Mouse (Mus musculus) heart, embryonic 14.5 days (tissue): ENCODE results near the gene Stard7. TPM values are rescaled to one million over a fixed set of nuclear protein-coding genes. Genes with fewer than 3 reads are reported as not detected.

Experiments
- ATAC-seq: fragments of 200-750 bp; cut with Nextera tagmentation; 2 replicates; pipeline ENCODE4 v1.8.0; 2017; ENCODE audit warnings: low read depth, moderate TSS enrichment; ENCODE audit not compliant: insufficient number of reproducible peaks, insufficient read depth, low FRiP score
- H3K27ac ChIP-seq, 2 experiments: fragments of 200-500 bp in 1 of 2; fragments of 300-500 bp in 1 of 2; sonication (generic) in 1 of 2; replicated peaks in 1 of 2; 2 replicates each; pipeline ENCODE4 v1.5.1; 2012 to 2014; ENCODE audit warnings: low read depth in 2 of 2, low read length in 2 of 2, control low read depth in 1 of 2, mild to moderate bottlenecking in 1 of 2, mixed read lengths in 1 of 2; ENCODE audit not compliant: control insufficient read depth in 1 of 2, insufficient read depth in 1 of 2
- H3K27me3 ChIP-seq: fragments of 300-500 bp; sonication (generic); 2 replicates; pipeline ENCODE4 v1.6.1; 2014; ENCODE audit warnings: mild to moderate bottlenecking, low read length, control low read depth; ENCODE audit not compliant: control insufficient read depth, insufficient read depth
- H3K36me3 ChIP-seq: fragments of 300-500 bp; sonication (generic); 2 replicates; pipeline ENCODE4 v1.6.1; 2014; ENCODE audit warnings: mild to moderate bottlenecking, control low read depth, low read length, mixed read lengths; ENCODE audit not compliant: control insufficient read depth, insufficient read depth
- H3K4me1 ChIP-seq, 2 experiments: fragments of 200-500 bp in 1 of 2; fragments of 300-500 bp in 1 of 2; sonication (generic) in 1 of 2; 2 replicates each; pipeline ENCODE4 v1.6.1; 2012 to 2014; ENCODE audit warnings: low read length in 2 of 2, control low read depth in 1 of 2, mixed read lengths in 1 of 2; ENCODE audit not compliant: control insufficient read depth in 2 of 2, insufficient read depth in 2 of 2
- H3K4me2 ChIP-seq: fragments of 300-500 bp; sonication (generic); 2 replicates; pipeline ENCODE4 v1.6.1; 2014; ENCODE audit warnings: mild to moderate bottlenecking, low read length
- H3K4me3 ChIP-seq, 2 experiments: fragments of 200-500 bp in 1 of 2; fragments of 300-500 bp in 1 of 2; sonication (generic) in 1 of 2; 2 replicates each; pipeline ENCODE4 v1.5.1; 2012 to 2014; ENCODE audit warnings: low read length in 2 of 2, mild to moderate bottlenecking in 2 of 2, control low read depth in 1 of 2, low read depth in 1 of 2, moderate library complexity in 1 of 2; ENCODE audit not compliant: control insufficient read depth in 1 of 2, insufficient read depth in 1 of 2
- H3K9ac ChIP-seq: fragments of 300-500 bp; sonication (generic); 2 replicates; pipeline ENCODE4 v1.6.1; 2014; ENCODE audit warnings: mild to moderate bottlenecking, low read length
- H3K9me3 ChIP-seq: fragments of 300-500 bp; sonication (generic); 2 replicates; pipeline ENCODE4 v1.6.1; 2016; ENCODE audit warnings: low read length, control low read depth; ENCODE audit not compliant: control insufficient read depth
- WGBS: fragments of 180-500 bp; shearing (Covaris S2); extraction: QIAGEN DNeasy Blood & Tissue Kit; methylation state at CpG from one replicate; pipeline ENCODE4 v1.1.7; 2014; 5-methylcytosine and 5-hydroxymethylcytosine counted together
- polyA plus RNA-seq: library from polyadenylated mRNA; unstranded; fragments of >200 nt; fragmentation: Nextera tagmentation; extraction: Ambion mirVana; gene quantifications from 2 replicates; pipeline ENCODE4 v1.2.1, GENCODE M21; 2014

The Stard7 gene
- polyA plus RNA-seq, 1 experiment from 2014 or later, result 128 TPM

- Histone ChIP-seq H3K4me3 (no peak overlapping the region), H3K9ac (no peak overlapping the region), H3K36me3 (no peaks in the 10 kb centered on the region), H3K4me2 (no peak overlapping the region), H3K4me1 (peaks cover 11 to 19% of the 10 kb centered on the region in 2 experiments), H3K27me3 (peaks cover 10% of the 10 kb centered on the region; the same call in 1 of the 2 replicates), H3K9me3 (no peaks in the 10 kb centered on the region), H3K27ac (no peak overlapping the region)
- ATAC-seq, result no peak
- 49% methylated on average over 6 of the region's 6 CpGs for WGBS
Observed at GRCm38 (mm10) chr2:127339262-127339661, 69.2 kb downstream of the Stard7 start.

GRCm38 (mm10) chr2:127341159-127341558, 71.1 kb downstream of the Stard7 start:
- no peak for ATAC-seq
- 12% methylated on average over 3 of the region's 3 CpGs for WGBS

GRCm38 (mm10) chr2:127346334-127346733, 76.3 kb downstream of the Stard7 start:
- H3K36me3 ChIP-seq, result no peaks in the 10 kb centered on the region
- H3K4me1 ChIP-seq, result no peaks in the 10 kb centered on the region
- no peaks in the 10 kb centered on the region for H3K9me3 ChIP-seq
- H3K9ac ChIP-seq, result no peak overlapping the region
- WGBS, result 58% methylated on average over 1 of the region's 1 CpGs
- H3K27ac ChIP-seq, result no peak overlapping the region
- no peak overlapping the region for H3K4me3 ChIP-seq
- H3K27me3 ChIP-seq, result 0 out of 2 replicates have a peak, but pooled peaks cover 2% of the 10 kb centered on the region
- ATAC-seq, result no peak
- no peak overlapping the region for H3K4me2 ChIP-seq

More at GRCm38 (mm10) chr2:127341159-127341558, 71.1 kb downstream of the Stard7 start:
- no peak overlapping the region for H3K9ac ChIP-seq
- 0 out of 2 replicates have a peak, but pooled peaks cover 10% of the 10 kb centered on the region for H3K27me3 ChIP-seq
- no peak overlapping the region for H3K4me2 ChIP-seq
- no peak overlapping the region for H3K27ac ChIP-seq
- no peak overlapping the region for H3K4me3 ChIP-seq
- no peaks in the 10 kb centered on the region for H3K9me3 ChIP-seq
- no peaks in the 10 kb centered on the region for H3K36me3 ChIP-seq
- H3K4me1 ChIP-seq, result peaks cover 4 to 5% of the 10 kb centered on the region in 2 experiments; a peak in 2 of 4 replicates

- Histone ChIP-seq H3K9ac (no peak overlapping the region), H3K27ac (no peak overlapping the region), H3K9me3 (no peaks in the 10 kb centered on the region), H3K4me2 (no peak overlapping the region), H3K4me1 (no peaks in the 10 kb centered on the region), H3K36me3 (no peaks in the 10 kb centered on the region), H3K4me3 (no peak overlapping the region), H3K27me3 (0 out of 2 replicates have a peak, but pooled peaks cover 2% of the 10 kb centered on the region)
- no peak for ATAC-seq
- WGBS, result 68% methylated on average over 13 of the region's 13 CpGs
Observed at GRCm38 (mm10) chr2:127347147-127347985, 77.3 kb downstream of the Stard7 start.

Other genes starting within 250 kb of the Stard7 start
- gene Blvra, start 199.6 kb upstream of the Stard7 start, polyA plus RNA-seq, result 39.9 and 45.5 TPM in 2 replicates
- 46.9 and 50.2 TPM in 2 replicates for gene Ncaph, start 136.3 kb upstream of the Stard7 start, polyA plus RNA-seq
- gene Itpripl1, start 126.8 kb upstream of the Stard7 start, polyA plus RNA-seq, result 11.5 and 11.8 TPM in 2 replicates
- 1.4 and 1.8 TPM in 2 replicates for gene 1810024B03Rik, start 61.9 kb upstream of the Stard7 start, polyA plus RNA-seq
- 47.2 and 47.7 TPM in 2 replicates for gene Snrnp200, start 61.8 kb upstream of the Stard7 start, polyA plus RNA-seq
- 55.6 and 61.7 TPM in 2 replicates for gene Ciao1, start 22.4 kb upstream of the Stard7 start, polyA plus RNA-seq
- 17.1 and 17.7 TPM in 2 replicates for gene Tmem127, start 22.3 kb upstream of the Stard7 start, polyA plus RNA-seq
- gene Dusp2, start 65.9 kb downstream of the Stard7 start, polyA plus RNA-seq, result 14.5 and 15.9 TPM in 2 replicates
- not detected in 2 replicates for gene Astl, start 68.4 kb downstream of the Stard7 start, polyA plus RNA-seq
- gene Adra2b, start 93.0 kb downstream of the Stard7 start, polyA plus RNA-seq, result 1.1 and 1.2 TPM in 2 replicates
- 0.22 TPM in 2 replicates for gene Gpat2, start 155.0 kb downstream of the Stard7 start, polyA plus RNA-seq
- gene Fahd2a, start 174.3 kb downstream of the Stard7 start, polyA plus RNA-seq, result 31.9 and 32.6 TPM in 2 replicates